Mouse (Mus musculus) large intestine, adult 2 months (tissue): ENCODE results near the gene Zbtb21. TPM values are rescaled to one million over a fixed set of nuclear protein-coding genes. Genes with fewer than 3 reads are reported as not detected.

Experiments used
- DNase-seq: peaks from one replicate; pipeline ENCODE4 v3.0.0-alpha.2; 2012; ENCODE audit warnings: low read depth, low spot score
- WGBS: fragments of 180-500 bp; shearing (Covaris S2); methylation state at CpG from one replicate; pipeline ENCODE4 v1.1.7; 2018; 5-methylcytosine and 5-hydroxymethylcytosine counted together
- polyA plus RNA-seq: library from polyadenylated mRNA; depleted of rRNA; stranded (reverse); fragments of >200 nt; gene quantifications from 2 replicates; pipeline ENCODE4 v1.2.3, GENCODE M21; 2012; rRNA removed

The Zbtb21 gene
- polyA plus RNA-seq, 1 experiment, result 9.8 TPM

GRCm38 (mm10) chr16:97904035-97904434 is 58.4 kb downstream of the Zbtb21 start:
- WGBS, result 63% methylated on average over 3 of the region's 3 CpGs
- DNase-seq, result no peak

- no peak for DNase-seq
- 18% methylated on average over 5 of the region's 5 CpGs for WGBS
Measured at GRCm38 (mm10) chr16:97897346-97898024, 64.9 kb downstream of the Zbtb21 start.

Other genes with a start within 250 kb of the Zbtb21 start
- 13.1 and 21.3 TPM in 2 replicates for gene Ripk4, start 198.8 kb downstream of the Zbtb21 start, polyA plus RNA-seq
- gene Prdm15, start 110.8 kb downstream of the Zbtb21 start, polyA plus RNA-seq, result 5.1 and 10.8 TPM in 2 replicates
- gene C2cd2, start within 50 bp of the Zbtb21 start, polyA plus RNA-seq, result 10.1 and 13.2 TPM in 2 replicates
- 7.1 and 8.2 TPM in 2 replicates for gene B230307C23Rik, start 34.7 kb upstream of the Zbtb21 start, polyA plus RNA-seq
- 1.2 and 1.4 TPM in 2 replicates for gene A630089N07Rik, start 119.8 kb upstream of the Zbtb21 start, polyA plus RNA-seq